Mouse (Mus musculus): ENCODE measurements around the gene Axl. TPM values are rescaled to one million over a fixed set of nuclear protein-coding genes. Genes with fewer than 3 reads are reported as not detected.
"Not testable (repeated sequence)": the region's sequence is repeated elsewhere in the genome, so short reads cannot be mapped to it uniquely, and the experiment has no call there.

Gene Axl
- polyA plus RNA-seq, 2 experiments: 80.2 to 132 TPM

GRCm38 (mm10) chr7:25794775-25795174, 6.3 kb upstream of the Axl start:
- no peak for TF ChIP-seq POLR2A (IDR thresholded peaks at IDR 0.05; ENCODE audit: borderline replicate concordance, extremely low read depth, insufficient read depth, insufficient read length)
- H3K27me3 ChIP-seq (ENCODE audit: control insufficient read depth, insufficient read depth, low read length): no peaks in the 10 kb centered on the region
- 83% methylated on average over 8 of the region's 8 CpGs for WGBS
- no peak overlapping the region for H3K27ac ChIP-seq (replicated peaks; ENCODE audit: low read depth, low read length)
- DNase-seq (ENCODE audit: low spot score): no peak
- no peaks in the 10 kb centered on the region for H3K9me3 ChIP-seq (ENCODE audit: control insufficient read depth, low read length)
- ATAC-seq (ENCODE audit: low FRiP score, low read depth): no peak
- no peak overlapping the region for H3K9ac ChIP-seq (ENCODE audit: low read depth, low read length, severe bottlenecking)
- no peaks in the 10 kb centered on the region for H3K36me3 ChIP-seq (ENCODE audit: control insufficient read depth, insufficient read depth, low read length)
- H3K4me1 ChIP-seq (ENCODE audit: control insufficient read depth, insufficient read depth, low read length): no peaks in the 10 kb centered on the region
- no peak overlapping the region for H3K4me3 ChIP-seq (replicated peaks; ENCODE audit: low read length)
- H3K4me2 ChIP-seq (replicated peaks; ENCODE audit: low read depth, low read length, severe bottlenecking): no peak overlapping the region

DNA sequence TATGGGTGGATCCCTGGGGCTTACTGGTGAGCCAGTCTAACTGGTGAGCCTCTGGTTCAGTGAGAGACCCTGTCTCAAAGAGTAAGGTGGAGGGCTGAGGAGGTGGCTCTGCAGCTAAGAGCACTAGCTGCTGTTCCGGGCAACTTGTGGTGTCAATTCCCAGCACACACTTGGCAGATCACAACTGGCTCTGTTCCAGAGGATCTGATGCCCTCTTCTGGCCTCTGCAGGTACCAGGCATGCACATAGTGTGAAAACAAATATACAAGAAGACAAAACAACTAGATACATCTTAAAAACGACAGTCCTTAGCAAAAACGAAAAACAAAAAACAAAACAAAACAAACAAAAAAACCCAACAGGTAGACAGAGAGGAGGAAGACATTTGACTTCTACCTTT, 5.2 kb upstream of the Axl start:
- Histone ChIP-seq H3K9ac (ENCODE audit: low read depth, low read length, severe bottlenecking) (no peak overlapping the region), H3K9me3 (ENCODE audit: control insufficient read depth, low read length) (no peaks in the 10 kb centered on the region), H3K27ac (replicated peaks; ENCODE audit: low read depth, low read length) (no peak overlapping the region), H3K27me3 (ENCODE audit: control insufficient read depth, insufficient read depth, low read length) (no peaks in the 10 kb centered on the region), H3K36me3 (ENCODE audit: control insufficient read depth, insufficient read depth, low read length) (no peaks in the 10 kb centered on the region), H3K4me2 (replicated peaks; ENCODE audit: low read depth, low read length, severe bottlenecking) (no peak overlapping the region), H3K4me1 (ENCODE audit: control insufficient read depth, insufficient read depth, low read length) (peaks cover 5% of the 10 kb centered on the region), H3K4me3 (replicated peaks; ENCODE audit: low read length) (no peak overlapping the region)
- no peak for TF ChIP-seq POLR2A (IDR thresholded peaks at IDR 0.05; ENCODE audit: borderline replicate concordance, extremely low read depth, insufficient read depth, insufficient read length)
- WGBS: 65% methylated on average over 3 of the region's 3 CpGs
- ATAC-seq (ENCODE audit: low FRiP score, low read depth) (no peak), DNase-seq (ENCODE audit: low spot score) (no peak)

DNA sequence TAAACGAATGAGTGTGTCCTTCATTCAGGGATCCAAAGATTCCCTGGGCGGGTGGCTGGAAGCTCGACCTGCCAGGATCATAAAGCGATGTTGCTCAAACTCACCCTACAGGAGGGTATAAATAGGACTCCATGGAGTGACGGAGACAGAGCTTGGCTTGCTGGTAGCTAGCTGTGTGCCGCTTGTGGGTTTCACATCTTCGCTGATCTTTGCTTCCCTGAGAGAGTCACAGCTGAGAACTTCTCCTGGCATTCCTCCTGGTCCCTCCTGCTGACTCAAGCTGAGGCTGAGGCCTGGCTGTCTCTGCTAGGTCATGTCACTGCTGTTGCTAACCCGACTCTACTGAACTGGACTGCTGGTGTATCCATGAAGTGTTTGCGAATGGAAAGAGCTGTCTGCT, 4.5 kb upstream of the Axl start:
- not testable (repeated sequence) for H3K27ac ChIP-seq (replicated peaks; ENCODE audit: low read depth, low read length); H3K9me3 ChIP-seq (ENCODE audit: control insufficient read depth, low read length); H3K36me3 ChIP-seq (ENCODE audit: control insufficient read depth, insufficient read depth, low read length); H3K9ac ChIP-seq (ENCODE audit: low read depth, low read length, severe bottlenecking); DNase-seq (ENCODE audit: low spot score); H3K4me1 ChIP-seq (ENCODE audit: control insufficient read depth, insufficient read depth, low read length); H3K4me3 ChIP-seq (replicated peaks; ENCODE audit: low read length); H3K27me3 ChIP-seq (ENCODE audit: control insufficient read depth, insufficient read depth, low read length); ATAC-seq (ENCODE audit: low FRiP score, low read depth); H3K4me2 ChIP-seq (replicated peaks; ENCODE audit: low read depth, low read length, severe bottlenecking)
- 70% methylated on average over 9 of the region's 9 CpGs for WGBS

- H3K36me3 ChIP-seq (ENCODE audit: control insufficient read depth, insufficient read depth, low read length): peaks cover 9% of the 10 kb centered on the region; the same call in 1 of the 2 replicates
- H3K4me1 ChIP-seq (ENCODE audit: control insufficient read depth, insufficient read depth, low read length): peaks cover 16% of the 10 kb centered on the region
- H3K9me3 ChIP-seq (ENCODE audit: control insufficient read depth, low read length): no peaks in the 10 kb centered on the region
- no peaks in the 10 kb centered on the region for H3K27me3 ChIP-seq (ENCODE audit: control insufficient read depth, insufficient read depth, low read length)
- no peak for ATAC-seq (ENCODE audit: low FRiP score, low read depth)
- no peak overlapping the region for H3K4me3 ChIP-seq (replicated peaks; ENCODE audit: low read length)
- no peak for TF ChIP-seq POLR2A (IDR thresholded peaks at IDR 0.05; ENCODE audit: borderline replicate concordance, extremely low read depth, insufficient read depth, insufficient read length)
- no peak overlapping the region for H3K9ac ChIP-seq (ENCODE audit: low read depth, low read length, severe bottlenecking)
- WGBS: 65% methylated on average over 8 of the region's 8 CpGs
- no peak overlapping the region for H3K4me2 ChIP-seq (replicated peaks; ENCODE audit: low read depth, low read length, severe bottlenecking)
- no peak for DNase-seq (ENCODE audit: low spot score)
- H3K27ac ChIP-seq (replicated peaks; ENCODE audit: low read depth, low read length): no peak overlapping the region
Measured at GRCm38 (mm10) chr7:25790615-25791014, 2.1 kb upstream of the Axl start.

- DNase-seq (ENCODE audit: low spot score): no peak
- Histone ChIP-seq H3K4me3 (replicated peaks; ENCODE audit: low read length) (peak overlapping the region; percentile 73), H3K36me3 (ENCODE audit: control insufficient read depth, insufficient read depth, low read length) (peaks cover 16% of the 10 kb centered on the region; the same call in 1 of the 2 replicates), H3K27ac (replicated peaks; ENCODE audit: low read depth, low read length) (peak overlapping the region; percentile 48; the same call in 1 of the 2 replicates), H3K9me3 (ENCODE audit: control insufficient read depth, low read length) (no peaks in the 10 kb centered on the region), H3K4me2 (replicated peaks; ENCODE audit: low read depth, low read length, severe bottlenecking) (peak overlapping the region; percentile 82), H3K27me3 (ENCODE audit: control insufficient read depth, insufficient read depth, low read length) (no peaks in the 10 kb centered on the region), H3K4me1 (ENCODE audit: control insufficient read depth, insufficient read depth, low read length) (peaks cover 16% of the 10 kb centered on the region), H3K9ac (ENCODE audit: low read depth, low read length, severe bottlenecking) (peak overlapping the region; percentile 72)
- WGBS: 16% methylated on average over 3 of the region's 3 CpGs
- ATAC-seq (ENCODE audit: low FRiP score, low read depth): no peak; the same call in 1 of the 2 replicates
- TF ChIP-seq POLR2A (IDR thresholded peaks at IDR 0.05; ENCODE audit: borderline replicate concordance, extremely low read depth, insufficient read depth, insufficient read length): no peak
Measured at GRCm38 (mm10) chr7:25789129-25789440, 580 bp upstream of the Axl start.

Measured in limb, embryonic 14.5 days (tissue).